Mouse (Mus musculus) olfactory bulb, adult 2 months (tissue): ENCODE results near the gene Ube3b.

ENCODE experiments used
- CTCF ChIP-seq: fragments of 200-500 bp; IDR thresholded peaks from 2 replicates; pipeline ENCODE4 v1.5.1; 2012; ENCODE audit warnings: low read depth, mild to moderate bottlenecking, low read length, moderate library complexity; ENCODE audit not compliant: insufficient read depth
- POLR2A ChIP-seq: fragments of 200-500 bp; IDR thresholded peaks from 2 replicates; pipeline ENCODE4 v1.6.1; 2012; ENCODE audit warnings: mild to moderate bottlenecking, low read depth, low read length, moderate library complexity; ENCODE audit not compliant: insufficient read depth

GRCm38 (mm10) chr5:114443566-114444367 lies 63.4 kb downstream of the Ube3b start, which contains the start of the genes Mmab and Mvk:
- TF ChIP-seq CTCF (no peak), POLR2A (peak; percentile 36; the same call in 1 of the 2 replicates)
